Mouse (Mus musculus) hindbrain, embryonic 14.5 days (tissue): ENCODE measurements around the gene Gimap7. TPM values are rescaled to one million over a fixed set of nuclear protein-coding genes. Genes with fewer than 3 reads are reported as not detected.

Experiments used
- ATAC-seq: fragments of 200-750 bp; cut with Nextera tagmentation; 2 replicates; pipeline ENCODE4 v1.8.0; 2017; ENCODE audit warnings: moderate number of reproducible peaks, mild to moderate bottlenecking, moderate TSS enrichment, moderate library complexity; ENCODE audit not compliant: low FRiP score
- DNase-seq: peaks from one replicate; pipeline ENCODE4 v3.0.0-alpha.2; 2015; ENCODE audit warnings: low spot score
- H3K27ac ChIP-seq: fragments of 300-500 bp; sonication (generic); 2 replicates; pipeline ENCODE4 v1.5.1; 2014; ENCODE audit warnings: mild to moderate bottlenecking, moderate library complexity
- H3K27me3 ChIP-seq: fragments of 300-500 bp; sonication (generic); 2 replicates; pipeline ENCODE4 v1.6.1; 2014; ENCODE audit warnings: mild to moderate bottlenecking, low read length, mixed read lengths; ENCODE audit not compliant: control insufficient read depth, insufficient read depth
- H3K36me3 ChIP-seq: fragments of 300-500 bp; sonication (generic); replicated peaks from 2 replicates; pipeline ENCODE4 v1.6.1; 2014; ENCODE audit not compliant: control insufficient read depth, insufficient read depth
- H3K4me1 ChIP-seq: fragments of 300-500 bp; sonication (generic); replicated peaks from 2 replicates; pipeline ENCODE4 v1.6.1; 2014; ENCODE audit warnings: antibody characterized with exemption, low read length, mixed read lengths; ENCODE audit not compliant: control insufficient read depth, insufficient read depth
- H3K4me2 ChIP-seq: fragments of 300-500 bp; sonication (generic); replicated peaks from 2 replicates; pipeline ENCODE4 v1.6.1; 2014; ENCODE audit warnings: mild to moderate bottlenecking, moderate library complexity
- H3K4me3 ChIP-seq: fragments of 300-500 bp; sonication (generic); replicated peaks from 2 replicates; pipeline ENCODE4 v1.5.1; 2014; ENCODE audit warnings: mild to moderate bottlenecking, low read length
- H3K9ac ChIP-seq: fragments of 300-500 bp; sonication (generic); 2 replicates; pipeline ENCODE4 v1.6.1; 2014
- H3K9me3 ChIP-seq: fragments of 300-500 bp; sonication (generic); 2 replicates; pipeline ENCODE4 v1.6.1; 2016; ENCODE audit warnings: low read length; ENCODE audit not compliant: control insufficient read depth
- WGBS: fragments of 180-500 bp; shearing (Covaris S2); extraction: QIAGEN DNeasy Blood & Tissue Kit; methylation state at CpG from one replicate; pipeline ENCODE4 v1.1.7; 2014; 5-methylcytosine and 5-hydroxymethylcytosine counted together
- polyA plus RNA-seq: library from polyadenylated mRNA; unstranded; fragments of >200 nt; fragmentation: Nextera tagmentation; extraction: Ambion mirVana; gene quantifications from 2 replicates; pipeline ENCODE4 v1.2.1, GENCODE M21; 2014

The Gimap7 gene
- not detected in 2 replicates for polyA plus RNA-seq

DNA sequence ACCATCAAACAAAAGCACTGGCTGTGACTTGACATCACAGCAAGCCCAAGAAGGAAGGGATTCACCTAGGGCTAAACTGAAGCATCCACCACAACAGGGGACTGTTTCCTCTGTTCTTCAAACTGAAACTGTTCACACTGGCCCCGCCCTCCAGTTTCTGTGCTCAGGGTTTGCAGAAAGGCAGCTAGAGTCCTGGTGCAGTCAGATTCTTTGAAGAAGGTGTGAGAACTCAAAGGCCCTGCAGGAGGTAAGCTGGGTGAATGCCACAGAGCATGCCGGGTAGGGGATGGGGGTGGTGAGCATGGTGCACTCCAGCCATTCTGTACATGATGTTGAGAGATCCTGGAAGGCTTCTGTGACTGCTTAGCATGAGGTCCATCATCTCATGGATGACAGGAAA, at the start of gene Gimap7, which contains the start of gene Gm28053:
Gimap7 (plus strand) TSS at position 167 of the 400 bp plus-strand sequence.
Gm28053 (plus strand) TSS at position 153 of the 400 bp plus-strand sequence.
- Histone ChIP-seq H3K9me3 (no peaks in the 10 kb centered on the region), H3K27ac (no peak within 1 kb of the TSS), H3K9ac (no peak within 1 kb of the TSS), H3K4me1 (no peaks in the 10 kb centered on the region), H3K4me2 (no peak within 1 kb of the TSS), H3K4me3 (no peak within 1 kb of the TSS), H3K36me3 (no peaks in the 10 kb centered on the region), H3K27me3 (no peaks in the 10 kb centered on the region)
- no peak for ATAC-seq
- no peak for DNase-seq
- 62% methylated on average over 2 of the region's 2 CpGs for WGBS

DNA sequence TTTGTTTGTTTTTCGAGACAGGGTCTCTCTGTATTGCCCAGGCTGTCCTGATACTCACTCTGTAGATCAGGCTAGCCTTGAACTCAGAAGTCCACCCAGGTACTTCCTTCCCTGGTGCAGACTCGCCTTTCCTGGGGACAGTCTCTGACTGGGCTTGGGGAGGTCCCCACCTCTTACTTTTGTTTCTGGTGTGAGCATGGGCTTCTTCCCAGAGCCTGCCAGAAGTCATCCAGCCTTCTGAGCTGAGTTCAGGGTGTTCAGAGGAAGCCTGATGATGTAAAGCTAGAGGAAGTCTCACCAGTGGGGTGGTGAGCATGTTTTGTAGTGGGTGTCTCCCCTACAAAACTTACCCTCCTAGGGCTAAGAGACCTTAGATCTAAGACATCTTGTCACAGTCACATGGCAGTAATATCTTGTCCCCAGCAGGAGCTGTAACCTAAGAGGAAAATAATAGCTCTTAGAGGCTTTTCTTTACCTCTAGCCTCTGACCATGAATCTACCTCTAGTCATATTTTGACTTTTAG, 48.9 kb upstream of the Gimap7 start:
- Histone ChIP-seq H3K36me3 (no peaks in the 10 kb centered on the region), H3K27me3 (no peaks in the 10 kb centered on the region), H3K4me1 (no peaks in the 10 kb centered on the region), H3K4me2 (no peak overlapping the region), H3K27ac (no peak overlapping the region), H3K9me3 (no peaks in the 10 kb centered on the region), H3K4me3 (no peak overlapping the region), H3K9ac (no peak overlapping the region)
- ATAC-seq (no peak), DNase-seq (no peak)
- 75% methylated on average over 2 of the region's 2 CpGs for WGBS

DNA sequence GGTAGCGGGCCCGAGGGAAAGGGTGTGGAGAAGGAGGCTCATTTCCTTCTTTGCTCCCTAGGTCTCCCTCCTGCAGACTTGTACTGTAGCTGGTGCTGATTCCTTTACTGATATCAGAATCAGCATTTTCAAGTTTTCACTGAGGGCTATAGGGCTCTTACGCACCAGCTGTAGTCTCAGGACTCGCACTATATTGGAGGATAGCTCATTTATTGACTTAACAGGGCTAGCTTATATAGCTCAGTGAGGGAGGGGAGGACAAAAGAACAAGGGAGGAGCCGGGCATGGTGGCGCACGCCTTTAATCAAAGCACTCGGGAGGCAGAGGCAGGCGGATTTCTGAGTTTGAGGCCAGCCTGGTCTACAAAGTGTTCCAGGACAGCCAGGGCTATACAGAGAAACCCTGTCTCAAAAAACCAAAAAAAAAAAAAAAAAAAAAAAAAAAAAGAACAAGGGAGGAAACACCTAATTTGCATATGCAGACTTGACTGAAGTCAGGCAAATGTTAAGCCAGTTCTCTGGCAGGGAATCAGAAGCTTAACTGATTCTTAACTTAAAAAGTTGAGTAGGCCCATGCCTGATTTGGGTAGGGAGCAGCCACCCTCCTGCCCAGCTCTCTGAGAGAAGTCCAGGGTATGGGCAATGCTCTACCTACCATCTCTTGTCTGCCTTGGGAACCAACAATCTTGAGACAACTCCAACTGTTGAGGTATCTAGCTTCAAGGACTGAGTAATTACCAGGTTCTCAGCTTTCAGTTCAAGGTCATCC, 43.9 kb upstream of the Gimap7 start:
- Histone ChIP-seq H3K4me1 (no peaks in the 10 kb centered on the region), H3K36me3 (no peaks in the 10 kb centered on the region), H3K9me3 (no peaks in the 10 kb centered on the region), H3K9ac (no peak overlapping the region), H3K27me3 (no peaks in the 10 kb centered on the region), H3K4me3 (no peak overlapping the region), H3K4me2 (no peak overlapping the region), H3K27ac (no peak overlapping the region)
- DNase-seq (no peak), ATAC-seq (no peak)
- 94% methylated on average over 9 of the region's 9 CpGs for WGBS

DNA sequence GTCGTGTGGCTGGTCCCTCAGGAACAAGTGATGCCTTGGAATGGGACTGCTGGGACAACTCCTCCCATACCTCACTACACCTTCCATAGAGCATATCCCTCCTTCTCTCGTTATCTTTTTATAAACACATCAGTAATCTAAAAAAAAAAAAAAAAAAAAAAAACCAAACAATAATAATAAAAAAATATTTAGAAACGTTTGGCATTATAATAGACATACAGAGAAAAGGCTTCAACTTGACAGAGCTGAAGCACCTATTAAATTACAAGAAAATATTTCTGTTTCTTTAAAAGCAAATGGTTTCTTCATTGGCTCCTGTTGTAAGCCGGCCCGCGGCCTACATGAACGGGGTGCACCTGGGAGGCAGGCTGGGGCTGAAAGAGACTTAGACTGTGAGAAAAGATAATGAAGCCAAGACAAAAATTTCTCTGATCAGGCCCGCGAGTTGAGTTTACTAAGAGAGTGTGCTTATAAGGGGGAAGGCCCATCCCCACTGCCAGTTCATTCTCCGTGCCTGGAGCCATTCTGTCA, 43.0 kb upstream of the Gimap7 start:
- Histone ChIP-seq H3K36me3 (no peaks in the 10 kb centered on the region), H3K27me3 (no peaks in the 10 kb centered on the region), H3K4me3 (no peak overlapping the region; the same call in 1 of the 2 replicates), H3K27ac (no peak overlapping the region), H3K4me1 (no peaks in the 10 kb centered on the region), H3K4me2 (peak overlapping the region; percentile 29), H3K9me3 (no peaks in the 10 kb centered on the region), H3K9ac (no peak overlapping the region)
- no peak for ATAC-seq
- no peak for DNase-seq
- WGBS, result 43% methylated on average over 10 of the region's 10 CpGs

DNA sequence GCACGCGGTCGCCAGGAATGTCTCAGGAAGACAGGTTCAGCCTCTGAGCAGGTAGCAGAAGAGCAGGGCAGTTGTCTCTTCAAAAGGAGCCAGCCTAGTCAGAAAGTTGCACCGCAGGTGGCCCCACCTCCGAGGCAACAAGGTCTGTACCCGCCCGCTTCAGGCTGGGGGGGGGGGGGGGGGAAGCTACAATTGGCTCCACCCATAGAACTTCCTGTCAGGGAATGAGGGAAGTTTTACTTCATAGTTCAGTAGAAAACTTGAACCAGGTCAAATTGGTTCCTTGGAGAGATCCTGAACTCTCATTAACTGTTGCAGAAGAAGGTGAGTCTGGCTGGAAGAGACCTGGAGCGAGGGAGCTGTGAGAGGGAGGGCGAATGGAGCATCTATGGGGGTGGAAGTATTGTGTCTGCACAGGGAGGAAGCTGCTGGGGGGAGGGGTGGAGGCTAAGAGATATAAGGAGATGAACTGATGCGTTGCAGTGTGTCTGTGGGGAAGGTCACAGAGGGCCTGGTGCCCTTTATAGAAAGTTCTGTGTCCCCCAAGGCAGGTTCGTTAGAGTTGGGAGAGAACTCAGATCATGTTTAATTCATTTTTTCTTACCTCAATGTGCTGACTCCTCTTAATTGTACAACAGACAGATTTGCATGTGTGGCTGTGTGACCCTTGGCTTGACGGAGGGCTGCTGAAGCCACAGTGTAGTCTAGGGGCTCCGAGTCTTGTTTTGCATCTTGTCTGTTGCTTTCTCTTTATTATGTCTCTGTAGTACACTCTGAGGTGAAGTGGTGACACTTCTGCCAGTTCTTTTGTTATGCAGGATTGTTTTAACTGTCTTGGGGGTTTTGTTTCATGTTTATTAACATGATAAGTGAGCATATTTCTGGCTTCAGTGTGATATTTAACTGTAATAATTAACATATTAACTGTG, 42.2 kb upstream of the Gimap7 start, which contains the start of gene Gimap9:
Gimap9 (plus strand) TSS at position 199 of the 929 bp plus-strand sequence.
- Histone ChIP-seq H3K9ac (no peak within 1 kb of the TSS), H3K4me1 (no peaks in the 10 kb centered on the region), H3K27me3 (no peaks in the 10 kb centered on the region), H3K4me2 (peak within 1 kb of the TSS; percentile 29), H3K9me3 (no peaks in the 10 kb centered on the region), H3K4me3 (no peak within 1 kb of the TSS; the same call in 1 of the 2 replicates), H3K27ac (no peak within 1 kb of the TSS), H3K36me3 (no peaks in the 10 kb centered on the region)
- ATAC-seq, result no peak
- no peak for DNase-seq
- 15% methylated on average over 13 of the region's 13 CpGs for WGBS

DNA sequence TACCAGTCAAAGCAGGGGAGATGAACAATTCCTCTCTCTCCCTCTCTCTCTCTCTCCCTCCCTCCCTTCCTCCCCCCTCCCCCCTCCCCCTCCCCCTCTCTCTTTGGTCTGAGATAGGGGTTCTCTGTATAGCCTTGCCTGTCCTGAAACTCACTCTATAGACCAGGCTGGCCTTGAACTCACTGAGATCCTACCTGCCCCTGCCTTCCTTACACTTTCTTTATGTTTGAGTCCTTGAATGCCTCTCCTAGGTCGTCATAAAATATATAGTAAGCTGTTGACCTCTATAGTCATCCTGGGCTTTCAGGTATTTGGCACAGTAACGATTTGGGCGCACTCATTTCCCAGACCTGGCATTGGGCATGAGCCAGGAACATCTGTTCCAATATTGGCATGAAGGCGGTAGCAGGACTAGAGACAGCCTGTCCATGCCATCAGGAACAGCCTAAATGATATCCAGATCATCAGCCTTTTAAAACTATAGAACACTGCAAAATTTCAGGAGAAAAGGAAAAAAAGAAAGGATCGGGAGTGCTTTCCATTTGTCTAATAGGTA, 41.5 kb upstream of the Gimap7 start:
- DNase-seq, result no peak
- no peak overlapping the region for H3K4me3 ChIP-seq
- H3K27me3 ChIP-seq, result no peaks in the 10 kb centered on the region
- no peak overlapping the region for H3K27ac ChIP-seq
- WGBS, result 88% methylated on average over 5 of the region's 5 CpGs
- no peak for ATAC-seq
- no peaks in the 10 kb centered on the region for H3K36me3 ChIP-seq
- no peak overlapping the region for H3K4me2 ChIP-seq
- H3K9ac ChIP-seq, result no peak overlapping the region
- H3K4me1 ChIP-seq, result no peaks in the 10 kb centered on the region
- no peaks in the 10 kb centered on the region for H3K9me3 ChIP-seq

DNA sequence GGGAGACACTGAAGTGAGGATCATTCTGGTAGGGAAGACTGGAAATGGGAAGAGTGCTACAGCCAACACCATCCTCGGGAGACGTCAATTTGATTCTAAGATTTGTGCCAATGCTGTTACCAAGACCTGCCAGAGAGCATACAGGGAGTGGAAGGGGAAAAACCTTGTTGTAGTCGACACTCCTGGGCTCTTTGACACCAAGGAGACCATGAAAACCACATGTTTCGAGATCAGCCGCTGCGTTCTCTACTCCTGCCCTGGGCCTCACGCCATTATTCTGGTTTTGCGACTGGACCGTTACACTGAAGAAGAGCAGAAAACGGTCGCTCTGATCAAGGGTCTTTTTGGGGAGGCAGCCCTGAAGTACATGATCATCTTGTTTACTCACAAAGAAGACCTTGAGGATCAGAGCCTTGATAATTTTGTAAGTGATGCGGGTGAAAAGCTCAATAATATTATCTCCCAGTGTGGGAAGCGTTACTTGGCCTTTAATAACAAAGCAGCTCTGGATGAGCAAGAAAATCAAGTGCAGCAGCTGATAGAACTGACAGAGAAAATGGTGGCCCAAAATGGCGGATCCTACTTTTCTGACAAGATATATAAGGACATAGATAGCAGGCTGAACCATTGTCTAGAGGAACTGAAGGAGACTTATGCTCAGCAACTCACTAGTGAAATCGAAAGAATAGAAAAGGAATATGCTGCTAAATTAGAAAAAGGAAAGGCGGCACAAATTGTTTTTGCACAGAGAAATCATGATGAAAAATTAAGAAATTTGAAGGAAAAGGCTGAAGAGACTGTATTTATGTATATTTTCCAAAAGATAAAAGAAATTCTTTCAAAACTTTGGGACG, 40.7 kb upstream of the Gimap7 start:
- no peaks in the 10 kb centered on the region for H3K27me3 ChIP-seq
- H3K4me3 ChIP-seq, result no peak overlapping the region
- H3K27ac ChIP-seq, result no peak overlapping the region
- H3K9ac ChIP-seq, result no peak overlapping the region
- ATAC-seq, result no peak
- WGBS, result 95% methylated on average over 17 of the region's 17 CpGs
- DNase-seq, result no peak
- H3K9me3 ChIP-seq, result no peaks in the 10 kb centered on the region
- H3K4me1 ChIP-seq, result no peaks in the 10 kb centered on the region
- no peaks in the 10 kb centered on the region for H3K36me3 ChIP-seq
- H3K4me2 ChIP-seq, result no peak overlapping the region

DNA sequence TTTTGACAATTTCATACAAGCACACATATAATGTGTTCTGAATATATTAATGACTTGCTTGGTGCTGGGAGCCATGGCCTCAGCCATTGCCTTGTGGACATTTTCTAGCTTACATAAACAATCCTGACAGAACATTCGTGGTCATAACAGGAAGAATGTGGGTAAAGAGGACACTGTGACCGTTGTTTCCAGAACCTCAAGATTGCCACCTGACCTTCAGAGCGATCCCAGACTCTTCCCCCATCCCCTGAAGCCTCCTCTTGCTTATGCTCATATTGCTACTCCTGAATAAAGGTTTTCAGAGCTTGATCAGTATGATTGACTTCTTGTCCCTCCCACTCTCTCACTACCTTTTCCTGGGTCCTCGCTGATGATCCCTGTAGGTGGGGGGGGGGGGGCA, 40.0 kb upstream of the Gimap7 start:
- no peak overlapping the region for H3K9ac ChIP-seq
- 86% methylated on average over 4 of the region's 4 CpGs for WGBS
- H3K9me3 ChIP-seq, result no peaks in the 10 kb centered on the region
- no peak overlapping the region for H3K4me2 ChIP-seq
- ATAC-seq (no peak), DNase-seq (no peak)
- no peaks in the 10 kb centered on the region for H3K27me3 ChIP-seq
- H3K4me1 ChIP-seq, result no peaks in the 10 kb centered on the region
- no peak overlapping the region for H3K27ac ChIP-seq
- H3K36me3 ChIP-seq, result no peaks in the 10 kb centered on the region
- H3K4me3 ChIP-seq, result no peak overlapping the region
